Mouse (Mus musculus) ES-E14 (cell line): ENCODE data around the gene Ubap1.

Experiments used
- CHD2 ChIP-seq: IDR thresholded peaks from 2 replicates; pipeline ENCODE4 v1.6.1; 2014; ENCODE audit warnings: mild to moderate bottlenecking, low read depth, low read length, inconsistent platforms
- HCFC1 ChIP-seq: IDR thresholded peaks from 2 replicates; pipeline ENCODE4 v1.6.1; 2012; ENCODE audit warnings: low read length, inconsistent platforms, borderline replicate concordance; ENCODE audit not compliant: insufficient read depth
- MAFK ChIP-seq: IDR thresholded peaks from 2 replicates; pipeline ENCODE4 v1.6.1; 2014; ENCODE audit warnings: mild to moderate bottlenecking, low read depth, low read length, inconsistent platforms; ENCODE audit not compliant: insufficient read depth
- ZC3H11A ChIP-seq: IDR thresholded peaks from 2 replicates; pipeline ENCODE4 v1.6.1; 2012; ENCODE audit warnings: low read depth, mild to moderate bottlenecking, inconsistent platforms, low read length, borderline replicate concordance

- no peak for TF ChIP-seq HCFC1
- no peak for TF ChIP-seq ZC3H11A
- no peak for TF ChIP-seq MAFK
- no peak for TF ChIP-seq CHD2
These were observed 957 bp upstream of the Ubap1 start for GRCm38 (mm10) chr4:41347839-41348238.
